Mouse (Mus musculus) subcutaneous adipose tissue, adult 2 months (tissue): ENCODE results near the gene Eif3k. TPM values are rescaled to one million over a fixed set of nuclear protein-coding genes. Genes with fewer than 3 reads are reported as not detected.

Experiments
- polyA plus RNA-seq: library from polyadenylated mRNA; depleted of rRNA; stranded (reverse); fragments of >200 nt; gene quantifications from 2 replicates; pipeline ENCODE4 v1.2.3, GENCODE M21; 2012; ENCODE audit warnings: low replicate concordance; rRNA removed

Gene Eif3k
- 291 and 376 TPM in 2 replicates for polyA plus RNA-seq

DNA sequence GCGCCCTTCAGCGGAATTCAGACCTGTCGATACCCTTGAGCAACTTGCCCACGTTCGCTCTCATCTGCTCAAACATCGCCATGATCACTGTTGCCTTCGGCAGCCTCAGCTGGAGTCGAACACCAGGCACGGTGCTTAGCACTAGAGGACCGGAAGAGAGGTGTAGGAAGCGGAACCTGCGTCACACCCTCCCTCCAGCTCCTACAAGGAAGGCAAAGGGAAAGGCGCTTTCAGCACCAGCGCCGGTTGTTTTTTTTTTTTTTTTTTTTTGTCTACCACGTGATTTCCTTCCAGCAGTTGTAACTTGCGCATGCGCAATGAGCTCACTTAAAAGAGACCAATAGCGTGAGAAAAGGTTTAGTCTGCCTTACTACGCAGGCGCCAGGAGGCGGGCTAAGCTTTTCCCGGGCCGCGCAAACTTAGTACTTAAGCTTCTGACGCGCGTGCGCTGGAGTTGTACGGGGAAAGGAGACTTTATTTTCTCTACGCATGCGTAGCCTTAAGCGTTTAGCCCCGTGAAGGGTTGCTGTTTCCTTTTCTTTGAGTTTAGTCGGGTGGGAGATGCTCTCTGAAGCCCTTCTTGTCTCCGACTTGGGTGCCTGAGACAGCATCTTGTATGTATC is at the start of gene Eif3k, which contains the start of gene Map4k1:
Gene Eif3k, minus strand, starts transcription at position 214 of the 623 bp plus-strand sequence.
Gene Map4k1, plus strand, starts transcription at position 400 of the 623 bp plus-strand sequence.

DNA sequence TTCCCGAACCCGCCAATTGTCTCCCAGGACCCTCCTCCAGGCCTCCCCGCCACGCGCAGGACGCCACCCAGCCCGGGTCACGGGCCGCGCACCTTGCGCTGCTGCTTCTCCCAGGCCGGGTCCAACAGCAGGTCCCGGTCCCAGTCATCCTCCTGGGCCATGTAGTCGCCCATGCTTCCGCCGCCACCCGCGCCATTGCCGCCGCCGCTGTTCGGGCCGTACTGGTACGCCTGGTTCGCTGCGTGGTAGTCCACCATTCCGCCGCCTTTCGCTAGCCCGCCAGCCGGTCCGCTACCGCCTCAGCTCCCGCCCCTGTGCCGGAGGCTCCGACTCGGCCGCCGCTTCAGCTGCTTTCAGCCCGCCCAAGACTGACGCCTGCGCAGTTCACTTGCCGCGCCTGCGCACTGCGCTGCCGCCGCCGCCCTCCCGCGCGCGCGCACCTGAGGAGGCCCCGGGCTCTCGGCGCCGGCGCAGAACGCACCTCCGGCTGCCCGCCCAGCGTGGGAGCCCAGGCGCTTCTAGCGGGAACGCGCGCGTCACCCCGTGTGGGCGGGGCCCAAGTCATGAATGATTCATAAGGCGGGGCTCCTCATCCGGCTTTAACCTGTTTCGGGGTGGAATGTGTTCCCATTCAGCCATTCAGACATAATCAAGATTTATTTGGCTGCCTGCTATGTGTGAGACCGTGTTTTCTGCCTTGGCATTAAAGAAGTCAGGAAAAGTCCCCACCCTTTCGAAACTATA is 19.6 kb downstream of the Eif3k start, which contains the start of gene Actn4:
Gene Actn4, minus strand, starts transcription at position 414 of the 744 bp plus-strand sequence.

Other genes with a start within 250 kb of the Eif3k start
- gene Mrps12, start 240.0 kb downstream of the Eif3k start, polyA plus RNA-seq = 65.5 and 68.1 TPM in 2 replicates
- gene Sars2, start 239.9 kb downstream of the Eif3k start, polyA plus RNA-seq = 17.2 and 24.2 TPM in 2 replicates
- not detected in 2 replicates for gene Ccer2, start 225.7 kb downstream of the Eif3k start, polyA plus RNA-seq
- 116 and 128 TPM in 2 replicates for gene Sirt2, start 215.1 kb downstream of the Eif3k start, polyA plus RNA-seq
- 31.7 and 33.5 TPM in 2 replicates for gene Nfkbib, start 214.4 kb downstream of the Eif3k start, polyA plus RNA-seq
- 5.6 and 8.0 TPM in 2 replicates for gene Rinl, start 192.9 kb downstream of the Eif3k start, polyA plus RNA-seq
- gene Hnrnpl, start 173.3 kb downstream of the Eif3k start, polyA plus RNA-seq = 301 and 463 TPM in 2 replicates
- 516 and 1,100 TPM in 2 replicates for gene Ech1, start 156.6 kb downstream of the Eif3k start, polyA plus RNA-seq
- 29.7 and 44.7 TPM in 2 replicates for gene Lgals4, start 148.0 kb downstream of the Eif3k start, polyA plus RNA-seq
- 7.4 and 19.9 TPM in 2 replicates for gene Lgals7, start 118.0 kb downstream of the Eif3k start, polyA plus RNA-seq
- gene Capn12, start 100.4 kb downstream of the Eif3k start, polyA plus RNA-seq = 0.85 and 2.6 TPM in 2 replicates
- gene Actn4, start 19.5 kb downstream of the Eif3k start, polyA plus RNA-seq = 420 and 464 TPM in 2 replicates
- gene Map4k1, start 186 bp upstream of the Eif3k start, polyA plus RNA-seq = 8.4 and 8.8 TPM in 2 replicates
- 0.09 and 0.18 TPM in 2 replicates for gene Ryr1, start 143.3 kb upstream of the Eif3k start, polyA plus RNA-seq
- gene Rasgrp4, start 153.0 kb upstream of the Eif3k start, polyA plus RNA-seq = 16.5 and 16.6 TPM in 2 replicates
- 29.2 and 29.6 TPM in 2 replicates for gene Fam98c, start 174.4 kb upstream of the Eif3k start, polyA plus RNA-seq
- 1.5 and 1.6 TPM in 2 replicates for gene Ggn, start 188.3 kb upstream of the Eif3k start, polyA plus RNA-seq
- 8.0 and 13.0 TPM in 2 replicates for gene Spred3, start 188.5 kb upstream of the Eif3k start, polyA plus RNA-seq
- gene Psmd8, start 198.8 kb upstream of the Eif3k start, polyA plus RNA-seq = 263 TPM in 2 replicates
- 5.4 and 7.0 TPM in 2 replicates for gene Catsperg1, start 232.2 kb upstream of the Eif3k start, polyA plus RNA-seq